Comparison of ENCODE assay signal across 22 mouse cellular contexts in genomic region chr8:118001138-118001537, GRCm38 (mm10).
DNase-seq lines count a peak whose midpoint lies in the region; ATAC-seq and TF ChIP-seq lines count a peak whose summit lies in the region.
"Had no signal": no experiment of that assay in that cellular context is flagged by ENCODE, and none has a peak within 500 bp of the region (broad histone marks: within the 10 kb centered on the region; RNA-seq: fewer than 3 reads in every experiment).

No protein-coding gene starts in this region.

- H3K4me3 ChIP-seq in heart, embryonic 12.5 days, result no peak overlapping the region
- no peak overlapping the region for H3K4me3 ChIP-seq in limb, embryonic 10.5 days
- H3K4me3 ChIP-seq in limb, embryonic 11.5 days (ENCODE audit: low read depth, low read length), result no peak overlapping the region
- H3K4me3 ChIP-seq in myocyte, result no peak overlapping the region
- H3K4me3 ChIP-seq in forebrain, embryonic 11.5 days (ENCODE audit: low read depth, low read length), result no peak overlapping the region

- H3K9me3 ChIP-seq in heart, embryonic 12.5 days (replicated peaks), result no peaks in the 10 kb centered on the region
- no peaks in the 10 kb centered on the region for H3K9me3 ChIP-seq in limb, embryonic 10.5 days (replicated peaks)
- H3K9me3 ChIP-seq in limb, embryonic 11.5 days (ENCODE audit: control insufficient read depth, low read length), result no peaks in the 10 kb centered on the region
- H3K9me3 ChIP-seq in forebrain, embryonic 11.5 days (ENCODE audit: control insufficient read depth, low read length), result no peaks in the 10 kb centered on the region

- WGBS in heart, embryonic 12.5 days, result 82% methylated on average over 10 of the region's 10 CpGs
- WGBS in limb, embryonic 10.5 days, result 84% methylated on average over 10 of the region's 10 CpGs
- 79% methylated on average over 10 of the region's 10 CpGs for WGBS in limb, embryonic 11.5 days
- 92% methylated on average over 10 of the region's 10 CpGs for WGBS in forebrain, embryonic 11.5 days

- no peaks in the 10 kb centered on the region for H3K36me3 ChIP-seq in heart, embryonic 12.5 days
- no peaks in the 10 kb centered on the region for H3K36me3 ChIP-seq in limb, embryonic 10.5 days
- no peaks in the 10 kb centered on the region for H3K36me3 ChIP-seq in limb, embryonic 11.5 days (ENCODE audit: control insufficient read depth, insufficient read depth, low read length)
- no peaks in the 10 kb centered on the region for H3K36me3 ChIP-seq in myocyte (ENCODE audit: control insufficient read depth, insufficient read depth)
- no peaks in the 10 kb centered on the region for H3K36me3 ChIP-seq in forebrain, embryonic 11.5 days (ENCODE audit: control insufficient read depth, insufficient read depth, low read length)
- H3K36me3 ChIP-seq: G1E had no signal

- H3K9ac ChIP-seq in heart, embryonic 12.5 days, result no peak overlapping the region
- H3K9ac ChIP-seq in limb, embryonic 11.5 days (ENCODE audit: low read length), result no peak overlapping the region
- no peak overlapping the region for H3K9ac ChIP-seq in forebrain, embryonic 11.5 days (ENCODE audit: low read length)

- no peaks in the 10 kb centered on the region for H3K79me2 ChIP-seq in myocyte (ENCODE audit: control insufficient read depth, insufficient read depth)

- no peak overlapping the region for H3K4me2 ChIP-seq in heart, embryonic 12.5 days
- H3K4me2 ChIP-seq in limb, embryonic 11.5 days (ENCODE audit: low read depth, severe bottlenecking), result no peak overlapping the region
- H3K4me2 ChIP-seq in myocyte (ENCODE audit: low read depth), result no peak overlapping the region
- H3K4me2 ChIP-seq in forebrain, embryonic 11.5 days (ENCODE audit: low read depth, low read length, severe bottlenecking), result no peak overlapping the region

- TF ChIP-seq POLR2A in myocyte (IDR thresholded peaks at IDR 0.05; ENCODE audit: insufficient read length, low read depth), result no peak

- no peak overlapping the region for H3ac ChIP-seq in myocyte (ENCODE audit: control insufficient read depth, insufficient read length)

- peaks cover 11% of the 10 kb centered on the region; the same call in 1 of the 2 replicates for H3K4me1 ChIP-seq in heart, embryonic 12.5 days (replicated peaks)
- peaks cover 68% of the 10 kb centered on the region for H3K4me1 ChIP-seq in limb, embryonic 10.5 days
- H3K4me1 ChIP-seq in limb, embryonic 11.5 days (ENCODE audit: control insufficient read depth, insufficient read depth, low read length), result peaks cover 9% of the 10 kb centered on the region
- H3K4me1 ChIP-seq in forebrain, embryonic 11.5 days (replicated peaks; ENCODE audit: control insufficient read depth, insufficient read depth, low read length), result peaks cover 3% of the 10 kb centered on the region; the same call in 1 of the 2 replicates

- no peak overlapping the region for H3K27ac ChIP-seq in heart, embryonic 12.5 days (ENCODE audit: poor library complexity, severe bottlenecking)
- H3K27ac ChIP-seq in limb, embryonic 10.5 days, result peak overlapping the region; percentile 26; the same call in 1 of the 2 replicates
- no peak overlapping the region for H3K27ac ChIP-seq in limb, embryonic 11.5 days (replicated peaks; ENCODE audit: low read depth, low read length)
- no peak overlapping the region for H3K27ac ChIP-seq in forebrain, embryonic 11.5 days (ENCODE audit: low read depth, low read length)

- peak; percentile 66 for DNase-seq in heart, adult 11 months
- DNase-seq in limb, embryonic 10.5 days (ENCODE audit: low spot score), result no peak
- peak; percentile 25 for DNase-seq in limb, embryonic 11.5 days (ENCODE audit: low spot score)
- no peak for DNase-seq in retina, embryonic 14.5 days (ENCODE audit: low spot score)
- DNase-seq in cerebellum, postnatal 25 days, result no peak
- no peak for DNase-seq in forebrain, embryonic 11.5 days (ENCODE audit: low spot score)
- DNase-seq: adrenal gland, adult 2 months; adrenal gland, adult 8-10 months; adrenal gland, postnatal 10 days; adrenal gland, postnatal 14 days; adrenal gland, postnatal 25 days; adrenal gland, postnatal 36 days; B cell, adult 2 months; cerebellum, adult 11 months; cerebellum, adult 11-12 months had no signal

- no peak for ATAC-seq in heart, embryonic 12.5 days (ENCODE audit: insufficient number of reproducible peaks, low FRiP score)
- no peak for ATAC-seq in limb, embryonic 11.5 days (ENCODE audit: insufficient number of reproducible peaks, low FRiP score, low TSS enrichment, low read depth)
- no peak for ATAC-seq in forebrain, embryonic 11.5 days (replicated peaks; ENCODE audit: low FRiP score)
- ATAC-seq: activated CD4-positive, CD25-positive, alpha-beta regulatory T cell, adult 4 months; CD4-positive, CD25-positive, alpha-beta regulatory T cell, adult 4 months; Patski had no signal

- 0 out of 2 replicates have a peak, but pooled peaks cover 6% of the 10 kb centered on the region for H3K27me3 ChIP-seq in heart, embryonic 12.5 days (replicated peaks)
- no peaks in the 10 kb centered on the region for H3K27me3 ChIP-seq in limb, embryonic 10.5 days (ENCODE audit: low read depth, poor library complexity, severe bottlenecking)
- H3K27me3 ChIP-seq in limb, embryonic 11.5 days (ENCODE audit: control insufficient read depth, insufficient read depth, low read length), result no peaks in the 10 kb centered on the region
- peaks cover 7% of the 10 kb centered on the region for H3K27me3 ChIP-seq in myocyte (ENCODE audit: control insufficient read depth, insufficient read depth, insufficient read length)
- H3K27me3 ChIP-seq in forebrain, embryonic 11.5 days (ENCODE audit: control insufficient read depth, insufficient read depth, low read length), result peaks cover 2% of the 10 kb centered on the region; the same call in 1 of the 2 replicates
- H3K27me3 ChIP-seq: CH12.LX had no signal

TF ChIP-seq in myocyte, 11 proteins besides CTCF, POLR2A, EP300 and RAD21:
- no peak for TF ChIP-seq CEBPB (IDR thresholded peaks at IDR 0.05; ENCODE audit: insufficient read depth, poor library complexity, severe bottlenecking)
- no peak for TF ChIP-seq POLR2AphosphoS2 (IDR thresholded peaks at IDR 0.05; ENCODE audit: insufficient read length, low read depth)
- peak in 2 of 3 experiments; percentile 6 to 79 for TF ChIP-seq MYOD1 (IDR thresholded peaks at IDR 0.05; ENCODE audit: control insufficient read depth in 1 of 3, insufficient read length in 2 of 3, low read depth in 2 of 3)
- no peak for TF ChIP-seq REST (IDR thresholded peaks at IDR 0.05; ENCODE audit: insufficient read depth, insufficient read length)
TF ChIP-seq in myocyte: peak in this region for 1.

Comparison
In these comparisons a context has a peak if more than half of its experiments do, and no peak if none do; other contexts are left out.
1. DNase-seq: peak in heart, adult 11 months (single experiment) and limb, embryonic 11.5 days (single experiment); none in limb, embryonic 10.5 days (single experiment), retina, embryonic 14.5 days (single experiment), cerebellum, postnatal 25 days (0 of 2) and forebrain, embryonic 11.5 days (single experiment).